12 mouse cellular contexts compared by ENCODE assay signal in genomic region chr5:44164233-44164776, GRCm38 (mm10).
"Had no signal": no experiment of that assay in that cellular context is flagged by ENCODE, and none has a peak within 500 bp of the region (broad histone marks: within the 10 kb centered on the region; RNA-seq: fewer than 3 reads in every experiment).

No protein-coding gene starts in this region.

- H3K36me3 ChIP-seq: midbrain, embryonic 10.5 days; midbrain, embryonic 13.5 days; midbrain, embryonic 15.5 days; neural tube, embryonic 12.5 days had no signal

- DNase-seq: lung, adult 18-20 months; lung, embryonic 14.5 days; lung, postnatal 10 days; lung, postnatal 4 days; right cerebral cortex, postnatal 14 days; thymus, adult 18-20 months; thymus, postnatal 14 days; thymus, postnatal 36 days had no signal

- H3K9me3 ChIP-seq: midbrain, embryonic 10.5 days; midbrain, embryonic 13.5 days; midbrain, embryonic 15.5 days; neural tube, embryonic 12.5 days had no signal

- H3K27ac ChIP-seq: midbrain, embryonic 10.5 days; midbrain, embryonic 13.5 days; midbrain, embryonic 15.5 days; neural tube, embryonic 12.5 days had no signal

- H3K4me1 ChIP-seq: midbrain, embryonic 10.5 days; midbrain, embryonic 13.5 days; midbrain, embryonic 15.5 days; neural tube, embryonic 12.5 days had no signal

- H3K4me2 ChIP-seq: lung, embryonic 14.5 days; midbrain, embryonic 13.5 days; midbrain, embryonic 15.5 days; neural tube, embryonic 12.5 days had no signal

- H3K4me3 ChIP-seq: midbrain, embryonic 10.5 days; midbrain, embryonic 13.5 days; midbrain, embryonic 15.5 days; neural tube, embryonic 12.5 days had no signal

- H3K9ac ChIP-seq: lung, embryonic 14.5 days; midbrain, embryonic 13.5 days; midbrain, embryonic 15.5 days; neural tube, embryonic 12.5 days had no signal

- H3K27me3 ChIP-seq: midbrain, embryonic 13.5 days; midbrain, embryonic 15.5 days; neural tube, embryonic 12.5 days had no signal

- ATAC-seq: midbrain, embryonic 13.5 days; midbrain, embryonic 15.5 days had no signal
